Mouse (Mus musculus) brain, embryonic 14.5 days (tissue): ENCODE data around the gene Nipal1.

Experiments
- CTCF ChIP-seq: fragments of 200-500 bp; IDR thresholded peaks from 2 replicates; pipeline ENCODE4 v1.5.1; 2012; ENCODE audit warnings: inconsistent platforms, mild to moderate bottlenecking, moderate library complexity, borderline replicate concordance; ENCODE audit not compliant: insufficient read depth, insufficient read length; ENCODE audit errors: extremely low read depth
- POLR2A ChIP-seq: fragments of 200-500 bp; IDR thresholded peaks from 2 replicates; pipeline ENCODE4 v1.6.1; 2012; ENCODE audit warnings: mild to moderate bottlenecking, inconsistent platforms, borderline replicate concordance; ENCODE audit not compliant: poor library complexity, insufficient read depth, insufficient read length, severe bottlenecking; ENCODE audit errors: extremely low read depth

GRCm38 (mm10) chr5:72658375-72658774, 10.8 kb downstream of the Nipal1 start:
- TF ChIP-seq POLR2A = no peak
- no peak for TF ChIP-seq CTCF
